Mouse (Mus musculus): ENCODE results near the gene Casp8. TPM values are rescaled to one million over a fixed set of nuclear protein-coding genes. Genes with fewer than 3 reads are reported as not detected.

The Casp8 gene
- polyA plus RNA-seq, 1 experiment from 2014 or later, result 13.7 TPM

Other genes starting within 250 kb of the Casp8 start
- 3.5 and 3.6 TPM in 2 replicates for gene Fam126b, start 209.1 kb upstream of the Casp8 start, polyA plus RNA-seq (2015; fragmentation: Nextera tagmentation; extraction: Ambion mirVana)
- 73.6 and 93.0 TPM in 2 replicates for gene Ndufb3, start 209.0 kb upstream of the Casp8 start, polyA plus RNA-seq (2015; fragmentation: Nextera tagmentation; extraction: Ambion mirVana)
- gene Als2cr12, start 99.4 kb upstream of the Casp8 start, polyA plus RNA-seq (2015; fragmentation: Nextera tagmentation; extraction: Ambion mirVana), result 0.07 TPM in 1 of 2 replicates, not detected in the other
- 16.3 and 16.9 TPM in 2 replicates for gene Cflar, start 83.9 kb upstream of the Casp8 start, polyA plus RNA-seq (2015; fragmentation: Nextera tagmentation; extraction: Ambion mirVana)
- 53.1 and 57.4 TPM in 2 replicates for gene Trak2, start 178.1 kb downstream of the Casp8 start, polyA plus RNA-seq (2015; fragmentation: Nextera tagmentation; extraction: Ambion mirVana)
- 48.9 and 51.7 TPM in 2 replicates for gene Stradb, start 178.1 kb downstream of the Casp8 start, polyA plus RNA-seq (2015; fragmentation: Nextera tagmentation; extraction: Ambion mirVana)